Mouse (Mus musculus) liver, adult 2 months (tissue): ENCODE data around the gene Ephb4.

ENCODE experiments used
- CTCF ChIP-seq: fragments of 200-500 bp; IDR thresholded peaks from 2 replicates; pipeline ENCODE4 v1.5.1; 2011; ENCODE audit warnings: low read depth, low read length, control low read depth
- POLR2A ChIP-seq: fragments of 200-500 bp; IDR thresholded peaks from 2 replicates; pipeline ENCODE4 v1.6.1; 2011; ENCODE audit warnings: low read length, control low read depth; ENCODE audit not compliant: insufficient read depth; ENCODE audit errors: extremely low read depth

DNA sequence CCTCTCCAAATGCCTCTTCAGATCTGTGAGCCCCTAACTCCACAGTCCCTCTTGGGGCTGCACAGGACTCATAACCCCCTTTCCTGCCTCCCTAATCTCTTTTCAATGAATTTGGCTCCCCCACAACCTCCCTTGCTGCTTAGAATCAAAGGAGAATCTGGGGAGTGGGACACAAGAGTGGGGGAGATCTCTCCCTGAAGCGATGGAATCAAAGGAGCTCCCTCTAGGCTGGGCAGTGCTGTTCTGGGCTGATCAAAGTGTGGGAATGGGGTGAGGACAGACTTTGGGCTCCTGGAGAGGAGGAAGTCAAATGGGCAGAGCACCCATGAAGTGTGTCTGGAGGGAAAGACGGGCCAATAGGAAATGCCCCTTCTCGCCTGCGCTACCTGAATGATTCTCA lies 1.5 kb downstream of the Ephb4 start:
- no peak for TF ChIP-seq POLR2A
- TF ChIP-seq CTCF: no peak
